Mouse (Mus musculus) spleen, postnatal 14 days (tissue): ENCODE measurements around the gene Bard1.

ENCODE experiments used
- DNase-seq, 2 experiments: peaks; one replicate each; pipeline ENCODE4 v3.0.0; 2021 to 2022; ENCODE audit warnings: low spot score in 2 of 2

Gene Bard1

DNA sequence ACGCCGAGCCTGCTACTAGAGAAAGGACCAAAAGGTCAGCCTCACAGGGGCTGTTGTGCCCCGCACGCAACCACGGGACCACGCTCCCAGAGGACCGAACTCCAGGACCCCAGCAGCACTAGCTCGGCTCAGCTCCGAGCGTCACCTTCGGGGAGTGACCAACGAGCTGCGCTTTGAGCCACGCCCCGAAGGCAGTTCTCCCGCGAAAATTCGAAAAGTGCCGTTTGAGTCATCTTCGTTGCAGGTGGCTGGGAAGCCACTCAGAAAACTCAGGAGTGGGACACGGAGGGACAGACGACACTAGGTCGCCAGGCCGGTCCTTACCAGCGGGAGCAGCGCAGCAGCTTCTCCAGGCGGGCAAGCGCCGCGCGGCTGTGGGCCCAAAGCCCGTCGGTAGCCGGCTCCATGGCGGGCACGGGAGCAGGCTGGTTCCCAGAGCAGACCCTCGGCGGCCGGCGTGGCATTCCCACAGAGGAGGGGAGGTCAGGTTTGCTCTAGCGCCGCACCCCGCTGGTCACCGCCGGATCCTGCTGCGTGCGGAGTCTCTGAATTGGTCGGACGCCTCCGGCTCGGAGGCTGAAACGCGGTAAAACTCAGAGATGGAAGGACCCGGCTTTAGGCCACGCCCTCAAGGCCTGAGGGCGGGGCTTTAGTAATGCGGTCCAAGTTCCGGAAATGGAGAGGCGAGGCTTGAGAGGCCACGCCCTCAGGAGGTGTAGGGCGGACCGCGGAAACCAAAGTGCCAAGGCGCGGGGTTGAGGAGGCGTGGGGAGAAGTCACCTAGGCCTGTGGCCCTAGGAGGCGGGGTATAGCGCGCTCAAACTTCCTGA, at the start of gene Bard1:
Gene Bard1 (minus strand): TSS at position 803 of the 830 bp plus-strand sequence.
- peak; percentile 94 for DNase-seq

DNA sequence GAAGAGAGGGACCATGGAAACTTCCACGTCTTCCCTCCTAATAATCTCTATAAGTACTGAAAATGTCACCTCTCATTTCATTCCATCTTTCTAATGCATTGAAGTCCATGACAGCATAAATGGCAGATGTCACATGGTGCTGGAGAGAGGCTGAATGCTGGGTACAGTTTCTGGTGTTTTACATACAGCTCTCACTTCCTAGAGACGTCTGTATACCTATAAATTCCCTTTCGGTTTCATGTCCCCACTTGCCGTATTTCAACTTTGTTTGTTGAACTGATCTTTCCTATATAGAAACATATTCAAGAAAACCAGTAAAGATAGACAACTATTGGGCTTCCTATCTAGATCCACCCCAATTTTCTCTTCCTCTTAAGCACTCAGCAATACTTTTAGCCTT, 24.2 kb upstream of the Bard1 start:
- DNase-seq = no peak

DNA sequence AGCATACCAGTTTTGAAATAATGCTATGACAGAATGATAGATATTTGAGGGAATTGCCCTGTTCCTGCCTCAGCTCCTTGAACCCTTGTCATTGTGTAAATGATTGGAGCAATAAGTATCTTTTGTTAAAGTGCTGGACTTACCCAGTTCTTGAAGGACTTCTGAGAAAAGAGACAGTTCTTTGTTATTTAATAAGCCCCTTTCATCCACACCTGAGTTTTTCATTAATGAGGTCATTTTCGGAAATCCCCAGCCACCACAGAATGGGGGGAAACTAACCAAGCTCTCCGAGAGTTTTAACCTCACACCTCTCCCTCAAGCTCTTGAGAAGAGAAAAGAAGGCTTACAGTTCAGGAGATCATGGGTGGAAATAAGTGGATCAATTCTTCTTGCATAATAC, 15.6 kb upstream of the Bard1 start:
- DNase-seq = no peak

DNA sequence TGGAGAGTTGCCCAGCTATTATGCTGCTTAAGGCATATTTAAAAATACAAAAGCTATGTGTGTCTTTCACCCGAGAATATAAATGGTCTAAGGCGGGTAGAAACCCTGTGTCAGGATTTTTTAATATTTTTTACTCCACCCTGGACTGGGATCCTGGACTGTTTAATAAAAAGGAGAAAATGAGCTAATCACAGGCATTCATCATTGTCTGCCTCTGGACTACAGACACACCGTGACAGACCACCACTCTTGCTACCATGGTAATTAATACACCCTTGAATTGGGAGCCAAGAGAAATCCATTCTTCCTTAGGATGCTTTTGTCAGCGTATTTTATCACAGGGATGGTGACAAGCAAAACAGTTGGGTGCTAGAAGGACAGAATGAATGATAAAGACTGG, 14.3 kb upstream of the Bard1 start:
- DNase-seq = no peak

DNA sequence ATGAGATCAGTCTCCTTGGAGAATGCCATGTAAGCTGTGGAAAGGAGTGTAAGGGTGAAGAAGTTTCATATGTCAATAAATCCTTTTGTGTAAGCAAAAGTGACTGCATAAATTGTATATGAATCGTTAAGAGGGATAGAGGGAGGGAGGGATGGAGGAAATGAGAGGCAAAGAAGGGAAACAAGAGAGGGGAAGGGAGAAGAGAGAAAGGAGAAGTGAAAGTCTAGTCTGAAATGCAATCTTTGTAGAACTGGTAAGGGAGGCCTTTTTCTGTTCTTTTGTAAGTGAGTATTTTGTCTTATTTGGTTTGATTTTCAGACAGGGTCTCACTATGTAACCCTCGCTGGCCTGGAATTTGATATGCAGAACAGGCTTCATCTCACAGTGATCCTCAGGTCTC, 12.8 kb upstream of the Bard1 start:
- DNase-seq = no peak

DNA sequence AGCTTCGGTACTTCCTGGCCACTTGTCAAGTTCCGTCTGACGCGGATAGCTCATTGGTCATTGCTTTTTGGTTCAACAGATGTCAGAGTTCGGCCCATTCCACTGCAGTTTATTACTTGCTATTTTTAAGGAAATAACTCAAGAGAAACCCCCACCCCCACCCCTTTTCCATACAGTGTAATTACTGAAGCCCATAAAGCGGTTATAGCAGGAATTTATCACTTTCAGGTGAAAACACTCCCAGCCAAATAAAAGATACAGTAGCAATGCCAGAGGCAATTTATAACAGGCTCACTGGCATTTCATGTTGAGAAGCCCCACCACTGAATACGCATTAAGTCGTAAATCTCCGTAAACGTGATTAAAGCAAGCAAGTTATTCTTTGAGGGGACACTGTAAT, 6.9 kb upstream of the Bard1 start:
- DNase-seq = no peak

DNA sequence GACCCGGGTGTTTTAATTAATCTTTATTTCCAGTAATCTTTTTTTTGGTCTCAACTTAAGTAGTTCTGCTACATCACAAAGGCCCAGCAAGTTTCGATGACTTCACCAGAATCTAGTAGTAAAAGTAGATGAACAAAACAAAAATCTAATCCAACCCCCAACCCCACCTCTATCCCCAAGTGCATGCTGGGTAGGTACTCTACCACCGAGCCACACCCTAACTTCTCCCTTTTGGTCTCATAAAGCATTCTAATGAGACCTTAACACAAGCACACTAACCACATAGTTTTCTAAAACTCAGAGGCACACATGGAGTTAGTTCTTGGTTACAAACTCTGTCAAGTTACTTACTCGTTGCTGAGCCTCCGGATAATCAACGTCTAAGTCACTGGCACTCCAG, 3.2 kb upstream of the Bard1 start:
- DNase-seq = no peak

DNA sequence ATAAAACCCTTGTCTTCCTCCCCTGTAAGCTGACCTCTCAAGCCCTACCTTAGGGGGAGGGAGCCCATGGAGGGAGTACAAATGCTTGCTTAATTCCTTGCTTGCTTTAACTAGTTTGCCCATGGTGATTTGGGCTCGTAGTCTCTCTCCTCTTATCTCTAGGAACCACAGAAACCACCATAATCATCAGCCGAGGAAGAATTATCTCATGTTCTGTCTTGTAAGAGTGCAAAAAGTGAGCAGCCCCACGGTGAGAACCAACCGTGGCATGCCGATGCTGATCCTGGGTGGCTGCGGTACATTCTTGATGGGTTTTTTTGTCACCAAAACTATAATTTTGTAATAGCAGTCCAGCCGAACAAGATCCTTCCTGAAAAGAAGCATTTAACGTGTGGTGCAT, 2.8 kb upstream of the Bard1 start:
- DNase-seq = no peak

DNA sequence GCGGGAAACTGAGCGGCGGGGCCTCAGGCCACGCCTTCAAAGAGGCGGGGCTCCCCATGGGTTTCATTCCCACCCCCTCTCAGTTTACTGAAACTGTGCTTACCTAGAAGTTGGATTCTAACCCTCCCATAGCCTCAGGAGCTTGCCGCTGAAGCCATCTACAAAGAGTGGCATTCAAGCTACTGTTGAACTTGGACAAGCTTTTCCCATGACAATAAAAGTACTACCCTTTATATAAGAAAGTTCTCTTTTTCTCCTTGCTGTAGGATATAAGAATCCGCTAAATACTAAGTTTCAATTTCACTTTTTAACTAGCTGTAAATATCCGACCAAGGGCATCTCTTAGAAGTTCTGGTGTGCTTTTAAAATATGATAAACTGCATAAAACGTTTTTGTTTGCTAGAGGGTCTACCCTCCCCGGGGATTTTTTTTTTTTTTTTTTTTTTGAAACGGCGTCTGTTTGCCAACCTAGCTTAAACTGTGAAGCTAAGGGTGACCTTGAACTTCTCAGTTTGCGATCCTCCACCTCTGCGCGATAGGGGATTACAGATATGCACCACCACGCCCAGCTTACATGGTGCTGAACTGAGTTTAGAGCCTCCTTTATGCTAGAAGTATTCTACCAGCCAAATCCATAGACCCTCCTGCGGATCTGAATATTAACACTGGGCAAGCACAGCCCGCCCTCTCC, 373 bp upstream of the Bard1 start:
- peak; percentile 7 to 10 for DNase-seq

DNA sequence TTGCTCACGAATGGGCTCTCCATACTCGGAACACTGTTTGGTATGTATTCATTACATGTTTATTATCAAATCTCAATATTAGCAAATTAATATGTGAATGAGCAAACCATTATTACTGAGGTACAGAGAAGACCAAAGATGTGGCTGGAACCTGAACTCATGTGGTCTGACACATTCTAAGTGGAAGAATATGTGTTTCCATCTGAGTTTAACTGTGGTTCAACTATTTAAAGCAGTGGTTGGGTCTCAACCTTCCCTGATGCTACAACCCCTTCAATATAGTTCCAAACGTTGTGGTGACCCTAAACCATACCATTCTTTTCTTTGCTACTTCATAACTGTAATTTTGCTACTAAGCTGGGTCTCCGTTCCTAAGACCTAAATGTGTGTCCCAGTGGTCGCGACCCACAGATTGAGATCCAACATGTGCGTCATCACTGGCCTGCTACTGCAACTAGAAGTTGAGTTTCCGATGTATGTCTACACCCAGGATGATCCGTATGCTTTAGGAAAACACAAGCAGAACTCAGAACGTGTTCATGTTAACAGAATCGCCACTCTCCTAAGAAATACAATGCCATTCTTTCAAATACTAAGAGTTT, 1.5 kb downstream of the Bard1 start:
- no peak for DNase-seq

DNA sequence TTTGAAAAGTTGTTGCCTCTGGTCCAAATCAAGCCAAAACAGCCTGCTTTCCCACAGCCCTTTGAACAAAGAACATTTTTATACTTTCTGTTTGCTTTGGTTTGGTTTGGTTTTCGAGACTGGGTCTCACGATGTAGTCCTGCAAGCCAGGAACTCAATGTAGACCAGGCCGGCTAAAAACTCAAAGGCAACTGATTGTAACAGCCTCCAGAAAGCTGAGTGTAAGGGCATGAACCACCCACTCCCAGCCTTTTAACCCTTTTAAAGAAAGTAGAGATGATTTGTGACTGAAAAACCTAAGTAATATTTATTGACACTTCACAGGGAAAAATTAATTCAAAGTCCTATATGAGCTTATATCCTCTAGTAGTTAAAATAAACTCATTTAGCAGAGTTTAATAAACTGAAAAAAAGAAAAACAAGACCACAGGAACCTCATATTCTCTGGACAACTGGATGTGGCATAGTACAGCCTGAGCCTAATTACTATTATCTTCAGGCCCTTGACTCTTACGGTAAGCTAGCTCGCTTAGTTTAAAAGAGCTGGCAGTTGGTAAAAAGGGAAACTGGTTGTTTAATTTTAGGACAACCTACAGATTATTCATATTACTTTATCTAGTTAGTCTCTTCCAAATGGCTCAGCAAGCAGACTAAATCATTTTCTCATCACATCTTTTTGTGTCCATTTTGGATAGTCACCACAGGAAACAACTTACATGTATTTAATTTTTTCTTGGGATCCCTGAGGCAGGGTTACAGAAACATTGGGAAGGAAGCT, 2.2 kb downstream of the Bard1 start:
- DNase-seq = no peak

DNA sequence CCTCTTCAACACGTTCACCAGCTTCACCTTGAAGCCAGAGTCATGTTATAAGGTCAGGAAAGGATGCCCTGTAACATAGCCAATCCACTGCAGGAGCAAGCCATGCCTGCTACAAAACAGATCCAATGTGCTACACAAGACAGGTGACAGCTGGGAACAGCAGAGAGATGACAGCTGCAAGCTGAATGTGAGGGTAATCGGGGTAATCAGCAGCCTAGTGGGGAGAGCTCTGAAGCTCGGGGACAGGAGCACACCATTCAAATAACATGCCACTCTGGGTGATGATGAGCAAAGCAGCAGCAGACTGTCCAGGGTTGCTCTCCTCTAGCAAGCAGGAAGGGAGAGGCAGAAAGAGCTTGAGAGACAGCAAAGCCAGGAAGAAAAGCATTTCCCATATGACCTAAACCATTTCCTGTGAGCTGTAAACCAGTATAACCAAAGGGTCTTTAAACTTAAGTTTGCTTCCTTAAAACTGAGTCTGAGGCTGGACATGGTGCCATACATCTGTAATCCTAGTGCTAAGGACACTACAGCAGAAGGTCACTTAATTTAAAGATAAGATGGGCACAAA, 2.9 kb downstream of the Bard1 start:
- DNase-seq = no peak

DNA sequence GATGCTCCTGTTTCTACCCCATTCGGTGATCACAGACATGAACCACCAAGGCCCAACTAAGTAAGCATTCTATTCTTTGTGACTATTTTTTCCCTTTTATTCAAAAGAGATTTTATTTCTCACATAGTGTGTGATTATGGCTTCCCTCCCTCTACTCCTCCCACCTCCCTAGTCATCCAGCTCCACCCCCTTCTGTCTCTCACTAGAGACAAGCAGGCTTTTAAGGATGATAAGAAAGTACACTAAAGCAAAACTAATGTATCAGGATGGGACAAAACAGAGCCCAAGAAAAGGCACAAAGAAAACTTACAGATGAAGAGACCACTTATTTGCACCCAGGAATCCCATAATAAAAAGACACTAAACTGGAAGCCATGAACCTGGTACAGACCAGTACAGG, 6.9 kb downstream of the Bard1 start:
- no peak for DNase-seq

DNA sequence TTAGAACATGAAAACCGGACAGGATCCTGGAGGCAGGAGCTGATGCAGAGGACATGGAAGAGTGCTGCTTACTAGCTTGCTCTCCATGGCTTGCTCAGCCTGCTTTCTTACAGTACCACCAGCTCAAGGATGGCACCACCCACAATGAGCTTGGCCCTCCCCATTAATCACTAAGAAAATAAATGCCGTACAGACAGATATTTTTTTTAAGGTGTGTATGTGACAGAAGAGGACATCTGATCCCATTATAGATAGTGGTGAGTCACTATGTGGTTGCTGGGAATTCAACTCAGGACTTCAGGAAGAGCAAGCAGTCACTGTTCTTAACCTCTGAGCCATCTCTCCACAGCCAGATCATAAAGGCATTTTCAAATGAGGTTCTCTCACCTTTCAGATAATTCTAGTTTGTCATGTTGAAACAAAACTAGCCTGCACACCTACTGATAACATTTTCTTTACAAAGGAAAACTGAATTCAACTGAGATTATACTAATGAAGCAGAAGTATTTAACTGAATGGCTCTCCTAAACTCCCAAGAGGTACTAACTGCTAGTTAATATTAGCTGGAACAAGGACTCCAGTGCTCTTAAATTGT, 7.6 kb downstream of the Bard1 start:
- no peak for DNase-seq

DNA sequence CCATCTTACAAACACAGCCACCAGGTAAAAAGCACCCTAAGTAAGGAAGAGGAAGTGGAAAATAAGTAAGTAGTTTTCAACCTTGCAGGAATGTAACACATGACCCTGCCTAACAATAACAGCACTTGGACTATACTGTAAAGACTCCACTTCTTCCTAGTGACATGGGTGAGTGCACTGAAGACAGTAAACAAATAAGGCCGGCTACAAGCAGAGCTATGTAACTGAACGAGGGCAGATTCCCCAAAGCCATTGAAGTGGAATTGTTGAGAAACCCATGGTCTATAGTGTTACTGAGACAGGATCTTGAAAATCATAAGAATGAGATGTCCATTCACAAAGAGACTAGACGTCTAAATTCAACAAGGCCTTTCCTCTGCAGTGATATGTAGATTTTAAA, 27.3 kb downstream of the Bard1 start:
- DNase-seq = no peak

DNA sequence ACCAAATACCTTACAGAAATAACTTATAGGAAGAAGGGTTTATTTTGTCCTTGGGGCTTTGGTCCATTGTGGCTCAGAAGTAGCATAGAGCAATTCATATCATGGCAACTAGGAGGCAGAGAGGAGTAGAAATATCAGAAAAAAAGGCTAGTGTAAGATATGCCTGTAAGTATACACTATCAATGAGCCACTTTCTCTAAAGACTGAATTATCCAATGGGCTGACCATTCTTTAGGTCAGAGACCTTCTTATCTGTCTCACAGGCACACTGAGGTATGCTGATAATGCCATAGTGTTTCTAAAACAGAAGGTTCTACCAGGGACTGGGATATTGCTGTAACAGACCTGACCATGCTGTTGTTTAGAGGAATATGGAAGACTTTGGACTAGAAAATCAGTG, 32.2 kb downstream of the Bard1 start:
- DNase-seq = no peak

DNA sequence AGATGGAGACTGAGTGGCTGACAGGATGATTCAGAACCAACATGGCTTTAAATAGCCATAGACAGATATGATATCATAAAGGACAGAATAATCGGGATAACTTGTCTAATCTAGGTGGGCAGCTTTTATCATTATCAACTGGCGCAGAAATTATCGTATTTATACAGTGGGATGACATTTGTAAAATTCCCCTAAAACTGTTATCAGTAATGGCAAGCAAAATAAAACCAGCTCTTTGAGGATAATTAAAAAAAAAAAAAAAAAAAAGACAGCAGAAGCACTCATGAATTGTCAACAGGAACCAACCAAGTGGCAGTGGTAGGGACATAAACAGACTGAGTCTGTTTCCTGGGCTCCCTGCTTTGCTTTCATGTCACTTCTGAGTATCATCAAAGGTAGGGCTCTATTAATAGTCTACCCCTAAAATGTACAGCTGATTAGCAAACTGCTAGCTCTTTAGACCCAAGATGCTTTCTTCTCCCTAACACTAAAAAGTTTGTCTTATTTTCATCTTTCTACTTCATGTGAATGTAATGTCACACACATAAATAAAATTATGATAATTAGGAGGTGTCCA, 34.1 kb downstream of the Bard1 start:
- DNase-seq = no peak

DNA sequence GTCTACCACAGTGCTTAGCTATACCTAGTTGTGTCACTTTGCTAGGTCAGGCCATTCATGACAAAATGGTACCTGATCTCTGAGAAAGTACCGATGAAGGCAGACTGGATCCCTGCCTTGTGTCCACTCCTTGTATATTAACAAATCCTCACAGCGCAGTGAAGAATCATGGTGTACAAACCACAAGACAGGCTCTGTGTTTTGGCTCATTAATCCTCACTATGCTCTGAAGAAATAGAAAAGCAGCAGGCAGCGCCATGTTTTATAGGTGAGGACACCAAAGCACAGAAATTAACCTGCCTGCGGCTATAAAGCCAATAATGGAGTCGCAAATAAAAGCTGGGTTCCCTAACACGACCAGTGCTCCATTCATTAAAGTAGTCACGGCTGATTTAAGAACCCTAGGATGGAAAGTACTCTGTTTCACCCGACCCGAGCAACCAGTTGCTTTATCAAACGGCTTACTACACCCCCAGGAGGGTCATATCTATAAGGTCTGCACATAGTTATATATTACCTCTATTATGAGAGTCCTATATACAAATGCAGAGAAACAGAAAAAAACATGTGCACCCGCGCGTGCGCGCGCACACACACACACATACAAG, 39.0 kb downstream of the Bard1 start:
- no peak for DNase-seq

DNA sequence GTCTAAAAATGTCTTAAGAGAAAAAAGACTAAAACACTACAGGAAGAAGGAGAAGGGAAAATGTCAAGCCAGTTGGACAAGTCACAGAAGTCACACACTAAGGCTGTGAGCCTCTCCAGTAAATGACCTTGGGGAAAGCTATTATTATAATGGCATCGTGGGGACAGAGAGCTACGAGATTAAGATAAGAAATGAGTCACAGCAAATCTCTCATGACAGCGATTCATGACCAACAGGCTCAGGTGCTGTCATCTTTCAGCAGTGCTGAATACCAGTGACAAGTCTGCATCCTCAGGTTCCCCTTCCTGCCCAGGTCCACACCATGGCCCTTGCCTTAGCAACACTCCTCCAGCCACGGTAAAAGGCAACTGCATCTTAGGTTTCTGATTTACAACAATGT, 46.8 kb downstream of the Bard1 start:
- DNase-seq = no peak

DNA sequence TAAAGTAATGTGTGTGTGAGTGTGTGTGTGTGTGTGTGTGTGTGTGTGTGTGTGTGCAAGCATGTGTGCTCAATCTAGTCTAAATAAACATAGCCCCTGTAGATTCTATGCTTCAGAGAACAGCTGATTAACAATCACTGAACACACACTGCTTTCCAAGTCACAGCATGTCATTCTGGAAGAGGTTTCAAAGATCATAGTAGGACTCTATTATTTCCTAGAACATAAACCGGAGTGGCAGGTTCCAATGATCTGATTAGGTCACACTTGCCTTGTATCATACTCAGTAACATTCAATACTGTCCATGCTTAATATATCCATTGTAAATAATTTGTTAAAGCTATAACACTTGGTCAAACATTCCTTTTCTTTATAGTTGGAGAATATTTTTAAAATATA, 47.5 kb downstream of the Bard1 start:
- DNase-seq = no peak

DNA sequence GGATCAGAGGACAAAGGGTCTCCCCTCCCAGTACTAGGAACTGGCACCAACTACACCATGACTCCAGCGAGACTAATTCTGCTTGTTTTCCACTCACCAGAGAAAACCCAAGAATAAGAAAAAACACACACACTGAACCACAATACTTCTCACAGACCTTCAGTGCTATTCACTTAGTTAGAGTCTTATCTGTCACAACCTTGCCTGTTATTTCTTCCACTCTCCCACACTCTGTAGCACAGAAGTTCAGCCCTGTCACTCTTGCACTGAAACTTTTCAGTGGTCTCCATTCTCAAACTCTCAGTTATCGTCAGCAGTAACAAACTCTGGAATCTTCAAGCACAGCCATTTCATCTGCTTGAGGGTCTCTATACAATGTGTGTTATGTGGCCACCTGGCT, 50.2 kb downstream of the Bard1 start:
- DNase-seq = no peak
